Mouse (Mus musculus): ENCODE data around the gene Smad1. TPM values are rescaled to one million over a fixed set of nuclear protein-coding genes. Genes with fewer than 3 reads are reported as not detected.

Gene Smad1
- polyA plus RNA-seq, 1 experiment from 2014 or later: 59.0 TPM

GRCm38 (mm10) chr8:79292712-79293264 lies 106.5 kb downstream of the Smad1 start:
- Histone ChIP-seq H3K9ac (replicated peaks) (no peak overlapping the region), H3K4me1 (peaks cover 23% of the 10 kb centered on the region), H3K4me3 (replicated peaks) (no peak overlapping the region), H3K9me3 (replicated peaks) (no peaks in the 10 kb centered on the region), H3K36me3 (no peaks in the 10 kb centered on the region), H3K27me3 (replicated peaks) (no peaks in the 10 kb centered on the region), H3K4me2 (peak overlapping the region; percentile 88), H3K27ac (replicated peaks) (no peak overlapping the region)
- ATAC-seq (ENCODE audit: low FRiP score): no peak
- WGBS: 85% methylated on average over 3 of the region's 3 CpGs

GRCm38 (mm10) chr8:79289592-79289991 lies 109.7 kb downstream of the Smad1 start:
- no peaks in the 10 kb centered on the region for H3K27me3 ChIP-seq (replicated peaks)
- no peak overlapping the region for H3K4me3 ChIP-seq (replicated peaks)
- no peak overlapping the region for H3K4me2 ChIP-seq
- no peaks in the 10 kb centered on the region for H3K36me3 ChIP-seq
- H3K4me1 ChIP-seq: peaks cover 18% of the 10 kb centered on the region
- no peak overlapping the region for H3K27ac ChIP-seq (replicated peaks)
- no peak overlapping the region for H3K9ac ChIP-seq (replicated peaks)
- WGBS: 70% methylated on average over 5 of the region's 5 CpGs
- no peak for ATAC-seq (ENCODE audit: low FRiP score)
- no peaks in the 10 kb centered on the region for H3K9me3 ChIP-seq (replicated peaks)

DNA sequence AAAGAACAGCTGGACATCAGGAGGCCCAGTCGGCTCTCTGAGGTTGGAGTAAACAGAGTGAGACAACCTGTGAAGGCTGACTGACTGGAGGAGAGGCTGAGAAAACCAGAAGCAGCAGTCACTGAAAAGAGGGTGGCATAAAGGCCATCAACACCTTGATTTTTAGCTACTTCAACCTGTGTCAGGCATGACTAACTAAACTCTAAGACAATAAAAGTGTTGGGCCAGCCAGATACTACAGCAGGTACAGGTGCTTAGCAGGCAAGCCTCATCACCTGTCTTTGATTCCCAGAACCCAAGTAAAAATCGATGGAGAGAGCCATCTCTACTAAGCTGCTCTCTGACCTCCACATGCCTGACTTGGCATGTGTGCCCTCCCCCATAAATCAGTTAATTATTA lies 110.6 kb downstream of the Smad1 start:
- Histone ChIP-seq H3K27ac (replicated peaks) (no peak overlapping the region), H3K9me3 (replicated peaks) (no peaks in the 10 kb centered on the region), H3K9ac (replicated peaks) (no peak overlapping the region), H3K36me3 (no peaks in the 10 kb centered on the region), H3K4me3 (replicated peaks) (no peak overlapping the region), H3K4me2 (no peak overlapping the region), H3K4me1 (peaks cover 15% of the 10 kb centered on the region), H3K27me3 (replicated peaks) (no peaks in the 10 kb centered on the region)
- 75% methylated on average over 2 of the region's 2 CpGs for WGBS
- no peak for ATAC-seq (ENCODE audit: low FRiP score)

Other genes starting within 250 kb of the Smad1 start
- gene 1700011L22Rik, start 150.9 kb downstream of the Smad1 start, polyA plus RNA-seq (2015; fragmentation: Nextera tagmentation; extraction: Ambion mirVana): not detected in 2 replicates
- gene Mmaa, start 104.6 kb downstream of the Smad1 start, polyA plus RNA-seq (2015; fragmentation: Nextera tagmentation; extraction: Ambion mirVana): 16.2 and 18.5 TPM in 2 replicates
- 9.3 and 10.3 TPM in 2 replicates for gene Otud4, start 240.1 kb upstream of the Smad1 start, polyA plus RNA-seq (2015; fragmentation: Nextera tagmentation; extraction: Ambion mirVana)

All from neural tube, embryonic 15.5 days (tissue).